Mouse (Mus musculus) MN1 (cell line): ENCODE measurements around the gene Dek.
A peak's percentile ranks its signal among the peaks of the same experiment; 100 is the strongest.

Experiments used
- DNase-seq: peaks from one replicate; pipeline ENCODE4 v3.0.0-alpha.2; 2016; ENCODE audit warnings: low spot score

The Dek gene

GRCm38 (mm10) chr13:47056126-47056525 is 49.9 kb downstream of the Dek start:
- DNase-seq, result no peak

- DNase-seq, result no peak
Measured at GRCm38 (mm10) chr13:47053971-47054370, 52.0 kb downstream of the Dek start.

GRCm38 (mm10) chr13:47050009-47050408 is 56.0 kb downstream of the Dek start:
- no peak for DNase-seq

- DNase-seq, result no peak
Measured at GRCm38 (mm10) chr13:47047996-47048395, 58.0 kb downstream of the Dek start.

- DNase-seq, result peak; percentile 20
Measured at GRCm38 (mm10) chr13:47044617-47044947, 61.4 kb downstream of the Dek start, which contains the start of gene Tpmt. Tpmt (minus strand) TSS chr13:47044737.

- DNase-seq, result no peak
Measured at GRCm38 (mm10) chr13:47043833-47044616, 62.0 kb downstream of the Dek start.

GRCm38 (mm10) chr13:47043030-47043680 is 62.8 kb downstream of the Dek start, which contains the start of gene Kdm1b:
Kdm1b (plus strand) TSS chr13:47043499.
- DNase-seq, result peak; percentile 96

- no peak for DNase-seq
Measured at GRCm38 (mm10) chr13:47042024-47042633, 63.9 kb downstream of the Dek start.

GRCm38 (mm10) chr13:47040061-47040460 is 65.9 kb downstream of the Dek start:
- no peak for DNase-seq

GRCm38 (mm10) chr13:47037946-47038345 is 68.1 kb downstream of the Dek start:
- no peak for DNase-seq
